Mouse (Mus musculus) heart, adult 10 weeks (tissue): ENCODE results near the gene Acod1. TPM values are rescaled to one million over a fixed set of nuclear protein-coding genes. Genes with fewer than 3 reads are reported as not detected.

Experiments
- polyA plus RNA-seq: library from polyadenylated mRNA; stranded (reverse); fragments of 350-450 nt; fragmentation: Illumina TruSeq; extraction: RNeasy Lipid Tissue Mini Kit (QIAGEN cat#74804); gene quantifications from one replicate; pipeline ENCODE4 v1.2.3, GENCODE M21; 2014; ENCODE audit warnings: low read depth, low replicate concordance

Gene Acod1
- polyA plus RNA-seq = not detected

DNA sequence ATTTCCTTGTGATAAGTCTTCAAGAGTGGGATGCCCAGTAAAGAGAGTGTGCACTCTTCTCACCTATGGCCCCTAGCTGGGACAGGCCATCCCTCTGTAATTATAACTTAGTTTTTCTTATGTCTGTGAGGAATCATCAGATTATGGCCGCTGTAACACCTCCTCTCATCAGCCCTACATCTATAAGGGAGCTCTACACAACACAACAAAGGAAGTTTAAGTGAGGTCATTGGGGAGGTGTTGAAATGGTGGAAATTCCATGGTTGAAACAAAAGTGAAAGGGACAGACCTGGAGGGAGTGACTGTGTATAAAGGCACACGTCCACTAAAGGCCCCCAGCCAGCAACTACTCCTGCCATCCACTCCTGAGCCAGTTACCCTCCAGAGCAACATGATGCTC, at the start of gene Acod1:
Acod1 (plus strand) TSS at position 301 of the 400 bp plus-strand sequence.

DNA sequence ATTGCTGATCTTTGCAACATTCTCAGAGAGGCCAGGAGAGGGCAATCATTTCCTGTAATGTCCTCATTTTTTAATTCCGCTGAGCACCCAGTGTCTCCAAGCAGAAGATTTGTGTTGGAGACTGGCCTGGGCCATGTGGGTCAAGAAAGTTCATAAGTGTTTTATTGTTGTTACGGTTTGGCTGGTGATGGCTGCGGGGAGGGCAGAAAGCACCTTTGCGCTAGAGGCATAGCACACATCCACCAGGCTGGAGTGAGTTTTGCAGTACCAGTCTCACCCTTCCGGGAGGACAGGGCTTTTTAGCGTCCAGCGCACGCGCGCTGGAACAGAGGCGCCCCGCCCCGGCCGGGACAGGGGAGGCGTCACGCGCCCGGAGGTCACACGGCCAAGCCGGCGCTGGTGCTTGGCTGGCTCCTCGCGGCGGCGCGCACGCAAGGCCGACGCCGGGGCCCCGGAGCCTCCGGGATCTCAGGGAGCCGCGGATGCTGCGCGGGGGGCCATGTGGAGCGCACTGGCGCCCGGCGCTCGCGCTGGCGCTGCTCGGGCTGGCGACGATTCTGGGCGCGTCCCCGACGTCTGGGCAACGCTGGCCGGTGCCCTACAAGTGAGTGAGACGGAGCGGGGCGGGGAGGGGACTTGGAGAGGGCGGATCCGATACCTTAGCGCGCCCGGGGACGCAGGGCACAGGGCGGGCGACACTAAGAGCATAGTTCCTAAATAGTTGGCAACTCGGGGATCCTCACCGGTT, 23.3 kb downstream of the Acod1 start, which contains the start of gene Cln5:
Cln5 (plus strand) TSS at position 353 of the 748 bp plus-strand sequence.

DNA sequence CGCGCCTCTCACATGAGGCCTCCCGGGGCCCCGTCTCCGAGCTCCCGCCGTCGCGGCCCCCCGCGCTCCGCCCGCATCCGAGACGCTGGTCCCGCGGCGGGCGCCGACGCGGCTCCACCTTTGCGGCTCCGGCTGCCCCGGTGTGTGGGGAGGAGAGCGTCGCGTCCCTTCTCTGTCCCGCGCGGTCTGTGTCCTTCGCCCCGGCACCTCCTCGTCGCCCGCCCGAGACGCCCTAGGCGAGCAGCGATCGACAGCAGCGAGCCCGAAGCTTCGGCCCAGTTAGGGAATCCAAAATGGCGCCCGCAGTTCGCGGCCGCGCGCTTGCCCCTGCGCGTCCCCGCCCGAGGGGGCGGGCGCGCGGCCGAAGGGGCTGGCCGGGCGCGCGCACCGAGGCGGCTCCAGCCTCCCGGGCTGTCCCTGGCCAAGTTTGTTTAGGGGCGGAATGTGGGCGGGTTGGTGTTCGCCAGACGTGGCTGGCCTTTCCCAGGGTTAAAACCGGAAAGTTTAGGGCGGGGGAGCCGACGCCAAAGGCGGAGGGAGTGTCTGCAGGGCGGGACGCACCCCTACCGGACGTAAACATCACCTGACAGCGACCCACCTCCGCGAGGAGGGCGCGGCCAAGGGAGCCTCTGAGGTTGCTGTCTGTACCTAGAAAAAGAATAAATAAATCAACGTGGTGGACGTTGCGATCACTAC, 52.6 kb downstream of the Acod1 start, which contains the start of gene Fbxl3:
Fbxl3 (minus strand) TSS at position 329 of the 696 bp plus-strand sequence.

Other genes starting within 250 kb of the Acod1 start
- 11.8 TPM for gene Kctd12, start 64.3 kb upstream of the Acod1 start, polyA plus RNA-seq
- 26.4 TPM for gene Cln5, start 23.2 kb downstream of the Acod1 start, polyA plus RNA-seq
- gene Fbxl3, start 52.6 kb downstream of the Acod1 start, polyA plus RNA-seq = 65.7 TPM